Mouse (Mus musculus) embryonic facial prominence, embryonic 12.5 days (tissue): ENCODE measurements around the gene Agbl3. TPM values are rescaled to one million over a fixed set of nuclear protein-coding genes. Genes with fewer than 3 reads are reported as not detected.

Experiments used
- ATAC-seq: fragments of 200-750 bp; cut with Nextera tagmentation; 2 replicates; pipeline ENCODE4 v1.8.0; 2017; ENCODE audit not compliant: insufficient number of reproducible peaks, insufficient read depth, low FRiP score, low TSS enrichment
- H3K27ac ChIP-seq: fragments of 300-500 bp; sonication (generic); 2 replicates; pipeline ENCODE4 v1.5.1; 2016; ENCODE audit warnings: mild to moderate bottlenecking
- H3K27me3 ChIP-seq: fragments of 300-500 bp; sonication (generic); 2 replicates; pipeline ENCODE4 v1.6.1; 2016; ENCODE audit warnings: mild to moderate bottlenecking, moderate library complexity
- H3K36me3 ChIP-seq: fragments of 300-500 bp; sonication (generic); 2 replicates; pipeline ENCODE4 v1.6.1; 2016; ENCODE audit warnings: mild to moderate bottlenecking
- H3K4me1 ChIP-seq: fragments of 300-500 bp; sonication (generic); 2 replicates; pipeline ENCODE4 v1.6.1; 2016
- H3K4me2 ChIP-seq: fragments of 300-500 bp; sonication (generic); replicated peaks from 2 replicates; pipeline ENCODE4 v1.6.1; 2016; ENCODE audit warnings: mild to moderate bottlenecking, moderate library complexity
- H3K4me3 ChIP-seq: fragments of 300-500 bp; sonication (generic); 2 replicates; pipeline ENCODE4 v1.5.1; 2016; ENCODE audit warnings: mild to moderate bottlenecking
- H3K9ac ChIP-seq: fragments of 300-500 bp; sonication (generic); 2 replicates; pipeline ENCODE4 v1.6.1; 2016; ENCODE audit warnings: mild to moderate bottlenecking, moderate library complexity
- H3K9me3 ChIP-seq: fragments of 300-500 bp; sonication (generic); 2 replicates; pipeline ENCODE4 v1.6.1; 2016; ENCODE audit warnings: mild to moderate bottlenecking, moderate library complexity
- WGBS: fragments of 180-500 bp; shearing (Covaris S2); methylation state at CpG from one replicate; pipeline ENCODE4 v1.1.7; 2016; 5-methylcytosine and 5-hydroxymethylcytosine counted together
- polyA plus RNA-seq: library from polyadenylated mRNA; unstranded; fragments of >200 nt; fragmentation: Nextera tagmentation; extraction: Ambion mirVana; gene quantifications from 2 replicates; pipeline ENCODE4 v1.2.1, GENCODE M21; 2016

Agbl3 gene
- polyA plus RNA-seq, 1 experiment from 2014 or later = 9.4 TPM

DNA sequence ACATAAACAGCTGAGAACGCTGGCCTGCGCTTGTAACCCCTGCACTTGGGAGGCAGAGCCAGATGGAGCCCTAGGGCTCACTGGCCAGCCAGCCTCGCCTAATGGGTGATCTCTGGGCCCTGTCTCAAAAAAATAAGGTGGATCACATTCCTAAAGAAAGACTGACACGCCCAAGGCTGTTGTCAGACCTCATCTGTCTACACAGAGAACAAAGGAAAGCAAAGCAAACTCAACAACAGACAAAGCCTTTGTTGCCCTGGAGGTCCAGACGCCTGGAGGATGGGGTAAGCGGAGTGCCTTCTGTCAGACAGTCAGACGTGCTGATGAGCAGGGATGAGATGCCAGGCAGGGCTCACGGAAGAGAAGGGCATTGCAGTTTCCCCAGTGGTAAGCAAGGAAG lies 86.6 kb downstream of the Agbl3 start:
- no peak for ATAC-seq
- Histone ChIP-seq H3K9me3 (no peaks in the 10 kb centered on the region), H3K4me2 (no peak overlapping the region), H3K36me3 (no peaks in the 10 kb centered on the region), H3K4me1 (peaks cover 23% of the 10 kb centered on the region), H3K4me3 (no peak overlapping the region), H3K27ac (no peak overlapping the region), H3K27me3 (no peaks in the 10 kb centered on the region), H3K9ac (no peak overlapping the region)
- WGBS = 36% methylated on average over 8 of the region's 8 CpGs

DNA sequence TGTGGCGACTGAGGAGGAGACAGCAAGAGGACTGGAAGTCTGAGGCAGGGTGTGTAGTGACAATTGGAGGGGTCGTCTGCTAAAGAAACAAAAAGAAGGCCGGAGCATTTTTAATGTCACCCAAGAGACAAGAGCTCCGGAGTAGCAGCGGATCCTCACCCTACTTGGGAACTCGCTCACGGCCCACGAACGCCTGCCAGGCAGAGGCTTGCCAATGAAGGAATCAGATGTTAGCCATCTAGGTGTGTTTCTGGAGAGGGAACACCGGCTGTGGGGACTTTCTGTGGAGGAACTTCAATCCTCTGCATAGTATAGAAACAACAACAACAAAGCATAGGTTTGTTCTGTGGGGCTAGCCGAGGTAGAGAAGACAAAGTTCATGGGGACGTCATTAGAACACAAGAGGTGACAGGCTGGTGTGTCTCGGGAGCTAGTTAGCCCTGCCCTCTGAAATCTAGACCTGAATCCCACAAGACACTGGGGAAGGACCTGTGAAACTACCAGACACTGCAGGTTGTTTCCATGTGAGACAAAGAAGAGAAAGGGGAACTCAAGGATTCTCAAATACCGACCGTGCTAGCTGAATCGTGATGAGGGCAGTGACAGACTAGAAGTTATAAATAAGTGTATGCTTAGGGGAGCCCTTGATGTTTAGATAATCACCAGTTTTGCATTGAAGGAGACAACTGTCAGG lies 87.2 kb downstream of the Agbl3 start:
- H3K27me3 ChIP-seq = no peaks in the 10 kb centered on the region
- no peak overlapping the region for H3K4me2 ChIP-seq
- ATAC-seq = no peak
- H3K4me3 ChIP-seq = no peak overlapping the region
- H3K9me3 ChIP-seq = no peaks in the 10 kb centered on the region
- no peak overlapping the region for H3K9ac ChIP-seq
- H3K27ac ChIP-seq = no peak overlapping the region
- peaks cover 23% of the 10 kb centered on the region for H3K4me1 ChIP-seq
- H3K36me3 ChIP-seq = no peaks in the 10 kb centered on the region
- WGBS = 70% methylated on average over 16 of the region's 16 CpGs

DNA sequence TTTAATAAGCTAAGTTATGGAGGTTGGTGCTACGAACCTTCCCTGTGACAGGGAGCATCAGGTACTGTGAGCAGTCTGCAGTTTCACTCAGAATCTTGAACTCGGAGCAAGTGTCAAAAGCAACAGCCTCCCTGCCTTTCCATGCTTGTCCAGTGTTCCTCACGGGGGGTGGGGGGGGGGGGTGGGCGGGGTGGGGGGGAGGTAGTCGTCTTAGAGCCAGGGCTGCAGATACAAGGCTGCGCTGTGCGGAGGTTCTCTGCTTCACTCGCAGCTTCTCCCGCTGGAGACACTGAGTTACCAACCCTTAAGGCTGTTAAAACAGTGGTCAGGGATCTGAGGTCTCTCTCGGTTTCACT lies 87.7 kb downstream of the Agbl3 start:
- no peak overlapping the region for H3K27ac ChIP-seq
- H3K4me1 ChIP-seq = peaks cover 19% of the 10 kb centered on the region
- ATAC-seq = no peak
- 69% methylated on average over 10 of the region's 10 CpGs for WGBS
- no peaks in the 10 kb centered on the region for H3K27me3 ChIP-seq
- H3K4me3 ChIP-seq = no peak overlapping the region
- no peak overlapping the region for H3K4me2 ChIP-seq
- no peaks in the 10 kb centered on the region for H3K36me3 ChIP-seq
- H3K9me3 ChIP-seq = no peaks in the 10 kb centered on the region
- H3K9ac ChIP-seq = no peak overlapping the region

DNA sequence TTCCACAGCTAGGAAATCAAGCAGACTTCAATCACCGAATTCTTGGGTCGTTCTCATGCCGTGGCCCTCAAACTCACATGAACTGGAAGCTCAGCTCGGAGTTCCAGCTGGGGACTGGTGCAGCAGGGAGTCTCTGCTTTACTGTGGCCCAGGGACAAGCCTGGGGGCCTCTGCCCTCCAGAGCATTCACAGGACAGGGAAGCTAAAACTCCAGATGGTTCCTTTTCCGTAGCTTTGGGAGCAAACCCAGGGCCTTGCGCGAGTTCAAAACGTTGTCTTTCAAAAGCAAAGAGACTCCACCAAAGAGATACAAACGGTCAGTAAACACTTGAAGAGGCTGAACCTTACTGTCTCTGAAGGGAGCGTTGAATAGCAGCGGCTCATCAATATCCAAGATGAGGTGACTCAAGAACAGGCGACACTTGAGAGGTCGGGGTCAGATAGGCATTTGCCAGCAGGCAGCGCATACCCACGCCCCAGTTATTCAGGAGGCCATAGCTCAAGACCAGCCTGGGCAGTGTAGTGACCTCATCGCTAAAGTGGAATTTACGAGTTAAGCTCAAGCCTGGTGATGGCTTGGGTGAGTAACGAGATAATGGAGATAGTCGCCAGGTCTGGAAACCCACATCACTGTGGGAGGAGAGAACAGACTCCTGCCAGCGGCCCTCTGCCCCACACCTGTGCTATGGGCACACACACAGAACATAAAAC lies 88.4 kb downstream of the Agbl3 start:
- 85% methylated on average over 20 of the region's 20 CpGs for WGBS
- Histone ChIP-seq H3K36me3 (no peaks in the 10 kb centered on the region), H3K4me3 (no peak overlapping the region), H3K27me3 (no peaks in the 10 kb centered on the region), H3K4me1 (peaks cover 15% of the 10 kb centered on the region), H3K9ac (no peak overlapping the region), H3K9me3 (no peaks in the 10 kb centered on the region), H3K27ac (no peak overlapping the region), H3K4me2 (no peak overlapping the region)
- ATAC-seq = no peak

DNA sequence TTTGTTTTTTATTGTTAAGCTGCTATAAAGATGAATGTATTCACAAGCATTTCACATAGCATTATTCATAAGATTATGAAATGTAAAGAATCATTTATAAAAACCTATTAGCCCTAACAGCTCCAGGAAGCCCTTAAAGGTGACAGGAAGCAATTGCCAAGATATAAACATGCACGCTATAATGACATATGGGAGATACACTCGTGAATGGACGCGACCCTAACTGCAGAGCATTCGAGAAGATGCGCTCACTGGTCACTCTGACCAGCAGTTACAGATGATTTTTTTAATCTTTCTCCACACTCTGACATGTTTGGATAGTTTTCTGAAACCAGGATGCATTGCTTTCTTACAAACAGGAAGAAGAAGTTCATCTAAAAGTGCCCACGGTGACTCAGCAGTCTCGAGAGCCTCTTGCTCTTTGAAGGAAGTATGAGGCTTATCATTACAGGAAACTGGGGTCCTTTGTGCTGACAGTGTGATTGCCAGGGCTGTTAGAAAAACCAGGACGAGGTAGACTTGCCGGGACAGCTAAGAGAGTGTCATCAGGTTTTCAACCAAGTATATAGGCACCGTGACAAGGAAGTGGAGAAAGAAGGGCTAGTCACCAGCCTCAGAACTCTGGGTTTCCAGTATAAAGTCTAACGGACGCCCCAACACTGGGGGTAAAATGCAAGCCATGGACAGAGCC lies 89.1 kb downstream of the Agbl3 start:
- no peaks in the 10 kb centered on the region for H3K27me3 ChIP-seq
- H3K4me2 ChIP-seq = no peak overlapping the region
- H3K4me1 ChIP-seq = peaks cover 14% of the 10 kb centered on the region
- no peaks in the 10 kb centered on the region for H3K9me3 ChIP-seq
- no peak for ATAC-seq
- H3K4me3 ChIP-seq = no peak overlapping the region
- H3K9ac ChIP-seq = no peak overlapping the region
- WGBS = 72% methylated on average over 13 of the region's 13 CpGs
- H3K27ac ChIP-seq = 0 out of 2 replicates have a peak overlapping the region, but pooled peaks have one; percentile 8
- H3K36me3 ChIP-seq = 0 out of 2 replicates have a peak, but pooled peaks cover 3% of the 10 kb centered on the region

DNA sequence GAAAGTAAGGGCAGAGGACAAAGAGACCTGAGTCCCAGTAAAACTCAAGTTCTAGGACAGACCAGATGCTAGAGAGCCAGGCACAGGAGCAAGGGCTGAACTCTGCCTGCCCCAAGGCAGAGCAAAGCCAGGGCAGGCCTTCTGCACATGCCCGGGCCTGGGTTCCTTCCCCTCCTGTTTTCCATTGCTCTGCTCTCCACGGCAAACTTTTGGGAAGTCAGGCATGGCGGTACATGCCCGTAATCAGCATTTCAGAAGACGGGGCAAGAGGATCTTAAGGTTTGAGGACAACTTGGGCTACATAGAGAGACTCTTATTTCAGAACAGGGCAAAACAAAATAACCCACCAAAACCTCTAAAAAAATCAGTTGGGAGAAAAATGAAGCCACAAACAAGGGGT lies 89.9 kb downstream of the Agbl3 start:
- no peak overlapping the region for H3K4me2 ChIP-seq
- no peaks in the 10 kb centered on the region for H3K27me3 ChIP-seq
- H3K36me3 ChIP-seq = 0 out of 2 replicates have a peak, but pooled peaks cover 4% of the 10 kb centered on the region
- ATAC-seq = no peak
- no peak overlapping the region for H3K9ac ChIP-seq
- WGBS = 72% methylated on average over 5 of the region's 5 CpGs
- 0 out of 2 replicates have a peak overlapping the region, but pooled peaks have one; percentile 11 for H3K27ac ChIP-seq
- peaks cover 17% of the 10 kb centered on the region for H3K4me1 ChIP-seq
- H3K9me3 ChIP-seq = no peaks in the 10 kb centered on the region
- H3K4me3 ChIP-seq = no peak overlapping the region

DNA sequence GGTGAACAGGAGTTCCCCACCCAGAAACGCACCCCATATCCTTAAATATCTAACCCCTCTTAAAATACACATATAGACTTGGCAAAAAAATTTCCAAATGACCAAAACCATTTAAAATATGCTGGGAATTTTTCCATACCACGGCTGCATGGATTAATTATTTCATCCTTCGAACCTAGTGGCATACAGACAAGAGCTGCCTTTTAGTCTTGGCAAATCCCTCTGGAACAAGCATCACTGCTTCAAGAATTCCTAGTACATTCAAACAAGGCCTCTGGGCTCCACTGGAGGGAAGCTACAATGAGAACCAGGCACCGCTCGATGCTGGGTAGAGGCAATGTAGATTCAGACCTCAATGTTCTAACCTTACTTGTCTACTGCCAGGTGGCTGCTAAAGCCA lies 90.5 kb downstream of the Agbl3 start:
- no peak for ATAC-seq
- 0 out of 2 replicates have a peak, but pooled peaks cover 4% of the 10 kb centered on the region for H3K36me3 ChIP-seq
- 49% methylated on average over 5 of the region's 5 CpGs for WGBS
- peak overlapping the region; percentile 57 for H3K27ac ChIP-seq
- no peak overlapping the region for H3K9ac ChIP-seq
- no peaks in the 10 kb centered on the region for H3K27me3 ChIP-seq
- no peak overlapping the region for H3K4me3 ChIP-seq
- peaks cover 19% of the 10 kb centered on the region for H3K4me1 ChIP-seq
- no peak overlapping the region for H3K4me2 ChIP-seq
- no peaks in the 10 kb centered on the region for H3K9me3 ChIP-seq

DNA sequence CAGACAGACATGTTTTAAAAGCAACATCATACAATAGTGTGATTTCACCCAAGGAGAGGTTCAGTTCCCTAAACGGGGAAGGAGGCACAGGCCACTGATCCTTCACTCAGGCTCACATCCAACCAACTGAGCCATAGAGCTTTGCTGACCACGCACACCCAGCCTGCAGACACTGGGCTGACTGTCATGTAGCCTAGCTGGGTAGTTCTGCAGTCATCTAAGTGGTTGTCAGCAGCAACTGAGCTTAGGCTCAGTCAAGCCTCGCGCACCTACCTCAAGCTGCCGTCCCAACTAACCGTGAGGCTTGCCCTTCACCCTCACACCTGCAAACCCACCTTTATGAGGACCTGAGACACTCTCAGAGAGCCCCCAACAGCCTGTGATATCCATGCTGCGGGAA lies 91.7 kb downstream of the Agbl3 start:
- Histone ChIP-seq H3K36me3 (0 out of 2 replicates have a peak, but pooled peaks cover 6% of the 10 kb centered on the region), H3K4me2 (no peak overlapping the region), H3K4me1 (peaks cover 28% of the 10 kb centered on the region), H3K27ac (no peak overlapping the region), H3K9me3 (no peaks in the 10 kb centered on the region), H3K27me3 (no peaks in the 10 kb centered on the region), H3K9ac (no peak overlapping the region), H3K4me3 (no peak overlapping the region)
- no peak for ATAC-seq
- 90% methylated on average over 7 of the region's 7 CpGs for WGBS

DNA sequence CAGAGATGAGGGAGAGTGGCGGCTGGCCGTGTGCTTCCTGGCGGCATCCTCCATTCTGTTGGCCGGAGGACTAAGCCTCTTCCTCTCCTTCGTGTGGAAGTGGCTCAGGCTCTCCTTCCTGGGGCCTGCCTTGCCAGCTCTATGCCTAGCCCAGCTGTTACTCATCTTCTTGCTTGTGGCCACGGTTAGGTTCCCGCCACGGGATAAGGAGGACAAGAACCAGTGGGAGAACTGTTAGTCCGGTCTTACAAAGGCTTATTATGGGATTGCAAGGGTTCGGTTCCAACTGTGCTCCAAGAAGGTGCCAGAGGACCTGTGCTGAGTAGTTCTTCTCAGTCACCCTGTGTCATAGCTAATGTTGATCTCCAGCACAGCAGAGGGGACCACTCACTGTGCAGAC lies 92.6 kb downstream of the Agbl3 start:
- H3K4me1 ChIP-seq = peaks cover 29% of the 10 kb centered on the region
- ATAC-seq = no peak
- H3K36me3 ChIP-seq = 0 out of 2 replicates have a peak, but pooled peaks cover 6% of the 10 kb centered on the region
- H3K9me3 ChIP-seq = no peaks in the 10 kb centered on the region
- H3K4me2 ChIP-seq = no peak overlapping the region
- H3K4me3 ChIP-seq = no peak overlapping the region
- H3K27me3 ChIP-seq = no peaks in the 10 kb centered on the region
- no peak overlapping the region for H3K27ac ChIP-seq
- 82% methylated on average over 10 of the region's 10 CpGs for WGBS
- no peak overlapping the region for H3K9ac ChIP-seq

DNA sequence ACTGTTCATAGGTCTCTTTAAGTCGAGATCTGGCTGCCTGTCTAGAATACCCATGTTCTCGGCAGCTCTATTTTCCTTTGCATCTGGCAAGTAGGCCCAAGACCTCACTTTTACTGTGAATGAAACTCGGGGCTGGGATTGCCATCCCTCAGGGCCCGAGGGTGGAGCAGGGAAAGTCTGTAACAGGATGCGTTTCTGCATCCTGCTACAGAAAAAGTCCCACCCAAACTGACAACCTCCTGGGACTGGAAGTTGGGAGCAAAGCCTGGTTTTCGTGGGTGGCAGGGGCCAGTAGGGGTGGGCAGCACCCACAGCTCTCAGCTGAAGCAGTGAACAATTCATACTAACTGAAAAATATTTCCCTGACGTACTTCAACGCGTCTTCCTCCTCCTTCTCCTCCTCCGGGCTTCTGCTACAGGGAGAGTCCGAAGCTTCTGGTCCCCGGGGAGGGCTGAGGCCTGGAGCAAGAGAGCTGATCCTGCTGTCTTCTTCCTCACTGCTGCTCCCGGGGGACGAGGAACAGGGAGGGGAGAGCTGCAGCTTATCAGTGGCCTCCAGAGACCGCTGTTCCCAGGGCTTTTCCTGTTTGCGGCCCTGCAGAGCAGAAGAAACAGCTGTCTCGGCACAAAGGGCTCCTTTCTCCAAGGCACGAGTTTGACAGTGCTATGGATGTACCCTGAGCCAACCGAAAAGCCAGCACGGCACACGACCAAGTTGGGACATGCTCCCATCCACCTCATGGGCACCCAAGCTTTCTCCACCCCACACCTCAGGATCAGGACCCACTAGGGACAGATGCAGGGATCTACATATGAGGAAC lies 94.1 kb downstream of the Agbl3 start:
- H3K27ac ChIP-seq = peak overlapping the region; percentile 7; the same call in 1 of the 2 replicates
- H3K9me3 ChIP-seq = no peaks in the 10 kb centered on the region
- H3K4me1 ChIP-seq = peaks cover 34% of the 10 kb centered on the region
- WGBS = 50% methylated on average over 21 of the region's 21 CpGs
- H3K27me3 ChIP-seq = no peaks in the 10 kb centered on the region
- no peak for ATAC-seq
- H3K4me3 ChIP-seq = no peak overlapping the region
- H3K4me2 ChIP-seq = no peak overlapping the region
- peak overlapping the region; percentile 19; the same call in 1 of the 2 replicates for H3K9ac ChIP-seq
- peaks cover 6% of the 10 kb centered on the region; the same call in 1 of the 2 replicates for H3K36me3 ChIP-seq

DNA sequence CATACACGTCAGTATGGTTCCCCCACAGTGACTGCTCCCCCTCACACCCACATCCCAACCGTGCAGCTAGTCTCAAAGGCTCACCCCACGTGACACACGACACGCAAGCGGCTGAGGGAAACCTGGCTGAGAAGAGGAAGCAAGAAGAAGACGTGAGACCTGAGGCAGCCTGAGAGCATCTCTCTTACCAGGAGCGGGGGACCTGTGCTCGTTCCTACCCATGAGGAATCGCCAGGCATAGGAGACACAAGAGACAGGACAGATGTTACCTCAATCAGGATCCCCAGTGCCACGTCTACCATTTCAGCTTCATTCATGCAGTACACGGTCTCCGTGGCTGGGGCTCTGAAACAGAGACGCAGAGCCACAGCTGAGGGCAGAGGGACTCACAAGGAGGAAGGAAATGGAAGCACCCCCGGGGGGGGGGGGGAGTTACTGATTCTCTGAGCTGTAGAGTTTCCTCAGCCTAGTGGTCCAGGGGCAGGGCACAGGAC lies 95.1 kb downstream of the Agbl3 start:
- Histone ChIP-seq H3K4me2 (no peak overlapping the region), H3K9ac (no peak overlapping the region), H3K4me1 (peaks cover 34% of the 10 kb centered on the region), H3K4me3 (no peak overlapping the region), H3K27me3 (no peaks in the 10 kb centered on the region), H3K36me3 (peaks cover 10% of the 10 kb centered on the region; the same call in 1 of the 2 replicates), H3K9me3 (no peaks in the 10 kb centered on the region), H3K27ac (no peak overlapping the region)
- WGBS = 81% methylated on average over 14 of the region's 15 CpGs
- no peak for ATAC-seq
